Mouse (Mus musculus) bone marrow, adult 2 months (tissue): ENCODE data around the gene Chchd6.

Source experiments
- CTCF ChIP-seq: fragments of 200-500 bp; IDR thresholded peaks from 2 replicates; pipeline ENCODE4 v1.5.1; 2011; ENCODE audit warnings: low read length, control low read depth; ENCODE audit not compliant: control insufficient read depth, insufficient read depth
- POLR2A ChIP-seq: fragments of 200-500 bp; IDR thresholded peaks from 2 replicates; pipeline ENCODE4 v1.6.1; 2011; ENCODE audit warnings: low read depth, mild to moderate bottlenecking, control low read depth, low read length, borderline replicate concordance; ENCODE audit not compliant: control insufficient read depth

GRCm38 (mm10) chr6:89402406-89402805, 193.0 kb downstream of the Chchd6 start:
- TF ChIP-seq POLR2A (no peak), CTCF (no peak)
